Mouse (Mus musculus) forebrain, postnatal 0 days (tissue): ENCODE results near the gene Bicral. TPM values are rescaled to one million over a fixed set of nuclear protein-coding genes. Genes with fewer than 3 reads are reported as not detected.
A peak's percentile ranks its signal among the peaks of the same experiment; 100 is the strongest.

Source experiments
- ATAC-seq: fragments of 200-750 bp; cut with Nextera tagmentation; 2 replicates; pipeline ENCODE4 v1.8.0; 2017; ENCODE audit warnings: mild to moderate bottlenecking, moderate library complexity
- DNase-seq: peaks from one replicate; pipeline ENCODE4 v3.0.0-alpha.2; 2015
- H3K27ac ChIP-seq: fragments of 300-500 bp; sonication (generic); 2 replicates; pipeline ENCODE4 v1.5.1; 2014; ENCODE audit warnings: low read depth, mild to moderate bottlenecking, antibody characterized with exemption, low read length, moderate library complexity, mixed read lengths
- H3K27me3 ChIP-seq: fragments of 300-500 bp; sonication (generic); 2 replicates; pipeline ENCODE4 v1.6.1; 2014; ENCODE audit warnings: mild to moderate bottlenecking, low read length, mixed read lengths; ENCODE audit not compliant: insufficient read depth
- H3K36me3 ChIP-seq: fragments of 300-500 bp; sonication (generic); 2 replicates; pipeline ENCODE4 v1.6.1; 2014; ENCODE audit warnings: mild to moderate bottlenecking, moderate library complexity; ENCODE audit not compliant: insufficient read depth
- H3K4me1 ChIP-seq: fragments of 300-500 bp; sonication (generic); 2 replicates; pipeline ENCODE4 v1.6.1; 2014; ENCODE audit warnings: antibody characterized with exemption; ENCODE audit not compliant: insufficient read depth
- H3K4me2 ChIP-seq: fragments of 300-500 bp; sonication (generic); 2 replicates; pipeline ENCODE4 v1.6.1; 2014; ENCODE audit warnings: low read depth, mild to moderate bottlenecking, moderate library complexity
- H3K4me3 ChIP-seq: fragments of 300-500 bp; sonication (generic); 2 replicates; pipeline ENCODE4 v1.5.1; 2014; ENCODE audit warnings: low read depth, low read length, mixed read lengths
- H3K9ac ChIP-seq: fragments of 300-500 bp; sonication (generic); 2 replicates; pipeline ENCODE4 v1.6.1; 2014; ENCODE audit warnings: mild to moderate bottlenecking
- H3K9me3 ChIP-seq: fragments of 300-500 bp; sonication (generic); 2 replicates; pipeline ENCODE4 v1.6.1; 2016; ENCODE audit warnings: low read length
- CTCF ChIP-seq: sonication (generic); IDR thresholded peaks from 2 replicates; pipeline ENCODE4 v1.5.1; 2016; ENCODE audit warnings: antibody characterized with exemption, control low read depth, low read depth
- WGBS: fragments of 180-500 bp; shearing (Covaris S2); extraction: QIAGEN DNeasy Blood & Tissue Kit; methylation state at CpG from one replicate; pipeline ENCODE4 v1.1.7; 2014; 5-methylcytosine and 5-hydroxymethylcytosine counted together
- polyA plus RNA-seq: library from polyadenylated mRNA; unstranded; fragments of >200 nt; fragmentation: Nextera tagmentation; extraction: Ambion mirVana; gene quantifications from 2 replicates; pipeline ENCODE4 v1.2.1, GENCODE M21; 2015
- total RNA-seq: library from RNA; depleted of rRNA; stranded (reverse); fragments of >200 nt; gene quantifications from 2 replicates; pipeline ENCODE4 v1.2.3, GENCODE M21; 2014

The Bicral gene
- total and polyA plus RNA-seq, 2 experiments from 2014 or later: 6.7 to 36.7 TPM

- peak overlapping the region; percentile 55 for H3K4me2 ChIP-seq
- H3K36me3 ChIP-seq: no peaks in the 10 kb centered on the region
- no peaks in the 10 kb centered on the region for H3K9me3 ChIP-seq
- no peaks in the 10 kb centered on the region for H3K27me3 ChIP-seq
- H3K27ac ChIP-seq: peak overlapping the region; percentile 100
- peak overlapping the region; percentile 100 for H3K9ac ChIP-seq
- peaks cover 10% of the 10 kb centered on the region for H3K4me1 ChIP-seq
- WGBS: 10% methylated on average over 9 of the region's 9 CpGs
- H3K4me3 ChIP-seq: peak overlapping the region; percentile 96
- peak; percentile 39 for DNase-seq
- ATAC-seq: no peak
- no peak for TF ChIP-seq CTCF
These were observed 615 bp upstream of the Bicral start for GRCm38 (mm10) chr17:46858749-46859444.

- no peaks in the 10 kb centered on the region for H3K36me3 ChIP-seq
- H3K27ac ChIP-seq: peak overlapping the region; percentile 100
- 2% methylated on average over 25 of the region's 52 CpGs for WGBS
- peak overlapping the region; percentile 100 for H3K9ac ChIP-seq
- peak overlapping the region; percentile 55 for H3K4me2 ChIP-seq
- peak overlapping the region; percentile 96 for H3K4me3 ChIP-seq
- peaks cover 15% of the 10 kb centered on the region for H3K4me1 ChIP-seq
- no peaks in the 10 kb centered on the region for H3K9me3 ChIP-seq
- peak; percentile 91 for DNase-seq
- H3K27me3 ChIP-seq: no peaks in the 10 kb centered on the region
- peak; percentile 80 for ATAC-seq
- no peak for TF ChIP-seq CTCF
These were observed 850 bp downstream of the Bicral start for GRCm38 (mm10) chr17:46857361-46857902.

GRCm38 (mm10) chr17:46856471-46857360 lies 1.6 kb downstream of the Bicral start:
- H3K27me3 ChIP-seq: no peaks in the 10 kb centered on the region
- ATAC-seq (peak; percentile 21; the same call in 1 of the 2 replicates), DNase-seq (peak; percentile 90)
- 1% methylated on average over 86 of the region's 87 CpGs for WGBS
- H3K4me3 ChIP-seq: peak overlapping the region; percentile 96
- no peaks in the 10 kb centered on the region for H3K9me3 ChIP-seq
- TF ChIP-seq CTCF: no peak
- H3K4me2 ChIP-seq: peak overlapping the region; percentile 59
- H3K27ac ChIP-seq: peak overlapping the region; percentile 100
- H3K4me1 ChIP-seq: peaks cover 15% of the 10 kb centered on the region
- no peaks in the 10 kb centered on the region for H3K36me3 ChIP-seq
- peak overlapping the region; percentile 100 for H3K9ac ChIP-seq

GRCm38 (mm10) chr17:46856107-46856388 lies 2.2 kb downstream of the Bicral start:
- H3K9ac ChIP-seq: peak overlapping the region; percentile 100
- 14% methylated on average over 4 of the region's 4 CpGs for WGBS
- H3K4me3 ChIP-seq: peak overlapping the region; percentile 96
- H3K4me1 ChIP-seq: peaks cover 15% of the 10 kb centered on the region
- peak overlapping the region; percentile 100 for H3K27ac ChIP-seq
- peak overlapping the region; percentile 59 for H3K4me2 ChIP-seq
- DNase-seq (no peak), ATAC-seq (no peak)
- H3K36me3 ChIP-seq: no peaks in the 10 kb centered on the region
- no peaks in the 10 kb centered on the region for H3K9me3 ChIP-seq
- no peaks in the 10 kb centered on the region for H3K27me3 ChIP-seq
- no peak for TF ChIP-seq CTCF

- no peaks in the 10 kb centered on the region for H3K36me3 ChIP-seq
- ATAC-seq (no peak), DNase-seq (no peak)
- peak overlapping the region; percentile 59 for H3K4me2 ChIP-seq
- 50% methylated on average over 15 of the region's 15 CpGs for WGBS
- H3K27me3 ChIP-seq: no peaks in the 10 kb centered on the region
- H3K4me1 ChIP-seq: peaks cover 15% of the 10 kb centered on the region
- no peak for TF ChIP-seq CTCF
- H3K9me3 ChIP-seq: no peaks in the 10 kb centered on the region
- peak overlapping the region; percentile 96 for H3K4me3 ChIP-seq
- H3K27ac ChIP-seq: peak overlapping the region; percentile 100
- peak overlapping the region; percentile 100 for H3K9ac ChIP-seq
These were observed 2.8 kb downstream of the Bicral start for GRCm38 (mm10) chr17:46855328-46856106.

- H3K27me3 ChIP-seq: no peaks in the 10 kb centered on the region
- DNase-seq (no peak), ATAC-seq (no peak)
- H3K9ac ChIP-seq: no peak overlapping the region; the same call in 1 of the 2 replicates
- 0 out of 2 replicates have a peak overlapping the region, but pooled peaks have one; percentile 1 for H3K4me3 ChIP-seq
- WGBS: 87% methylated on average over 8 of the region's 8 CpGs
- no peak for TF ChIP-seq CTCF
- no peaks in the 10 kb centered on the region for H3K36me3 ChIP-seq
- H3K9me3 ChIP-seq: no peaks in the 10 kb centered on the region
- peak overlapping the region; percentile 16; the same call in 1 of the 2 replicates for H3K27ac ChIP-seq
- peak overlapping the region; percentile 59 for H3K4me2 ChIP-seq
- H3K4me1 ChIP-seq: peaks cover 15% of the 10 kb centered on the region
These were observed 3.6 kb downstream of the Bicral start for GRCm38 (mm10) chr17:46854640-46855110.
